Mouse (Mus musculus) brain, adult 2 months (tissue): ENCODE data around the gene Thumpd3.

Experiments
- DNase-seq: peaks from one replicate; pipeline ENCODE4 v3.0.0; 2011; ENCODE audit warnings: low read depth, low spot score

Thumpd3 gene

GRCm38 (mm10) chr6:113046041-113046975 lies at the start of gene Thumpd3:
Gene Thumpd3, plus strand, starts transcription at chr6:113046225.
- peak; percentile 99 for DNase-seq

GRCm38 (mm10) chr6:112999199-112999598 lies 46.8 kb upstream of the Thumpd3 start:
- peak; percentile 61 for DNase-seq

DNA sequence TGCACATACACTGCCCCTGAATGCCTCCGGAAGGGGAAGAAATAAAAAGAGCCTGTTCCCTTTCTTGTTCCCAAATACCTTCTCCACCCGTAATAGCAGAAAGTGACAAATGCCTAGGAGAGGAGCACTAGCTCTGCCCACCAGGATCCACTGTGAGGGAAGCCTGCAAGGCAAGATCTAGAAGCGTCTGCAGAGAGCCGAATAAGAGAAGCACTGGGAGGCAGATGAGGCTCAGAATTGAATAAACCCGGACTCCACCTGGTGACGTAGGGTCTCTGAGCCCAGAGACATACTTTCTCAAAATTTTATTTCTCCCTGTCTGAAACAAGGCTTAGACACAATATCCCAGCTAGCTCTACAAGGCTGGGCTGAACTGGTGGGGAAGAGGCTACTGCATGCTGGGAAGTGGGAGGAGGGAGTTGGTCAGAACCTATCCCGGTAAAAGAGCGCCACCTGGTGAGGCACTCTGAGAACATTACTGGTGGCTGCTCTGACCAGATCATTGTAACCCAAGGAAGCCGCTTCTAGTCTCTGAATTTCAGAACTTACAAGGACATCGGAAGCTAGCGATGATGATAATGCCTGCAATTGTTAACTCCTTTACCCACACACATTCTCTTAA lies 45.2 kb upstream of the Thumpd3 start:
- peak; percentile 97 for DNase-seq

- no peak for DNase-seq
Measured at GRCm38 (mm10) chr6:113001719-113002118, 44.3 kb upstream of the Thumpd3 start.

DNA sequence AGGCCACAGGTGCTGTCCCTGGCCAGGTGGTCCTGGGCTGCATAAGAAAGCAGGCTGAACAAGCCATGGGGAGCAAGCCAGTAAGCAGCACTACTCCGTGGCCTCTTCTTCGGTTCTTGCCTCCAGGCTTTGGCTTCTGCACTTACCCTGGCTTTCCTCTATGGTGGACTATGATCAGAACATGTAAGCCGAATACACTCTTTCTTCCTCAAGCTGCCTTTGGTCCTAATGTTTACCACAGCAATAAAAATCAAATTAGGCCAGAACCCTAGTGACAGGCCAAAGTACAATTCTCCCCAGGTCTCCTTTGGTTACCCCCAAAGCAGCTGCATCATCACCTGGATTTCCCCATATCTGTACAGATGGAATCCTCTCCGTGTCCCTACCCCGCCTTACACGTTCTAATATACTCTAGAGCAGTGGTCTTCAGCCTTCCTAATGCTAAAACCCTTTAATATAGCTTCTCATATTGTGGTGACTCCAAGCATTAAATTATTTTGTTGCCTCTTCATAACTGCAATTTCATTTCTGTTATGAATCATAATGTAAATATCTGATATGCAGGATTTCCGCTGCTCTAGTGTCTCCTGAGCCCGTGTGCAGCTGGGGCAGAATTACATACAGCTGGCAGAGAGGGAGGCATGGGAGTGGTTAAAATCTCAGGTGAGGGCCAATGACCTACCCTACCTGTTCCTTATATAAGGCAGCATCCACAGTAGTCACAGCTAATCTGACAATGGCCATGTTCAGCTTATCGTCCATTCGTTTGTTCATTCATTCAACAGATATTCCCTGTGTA lies 42.5 kb upstream of the Thumpd3 start:
- DNase-seq: no peak

- no peak for DNase-seq
Measured at GRCm38 (mm10) chr6:113006833-113007232, 39.2 kb upstream of the Thumpd3 start.

DNA sequence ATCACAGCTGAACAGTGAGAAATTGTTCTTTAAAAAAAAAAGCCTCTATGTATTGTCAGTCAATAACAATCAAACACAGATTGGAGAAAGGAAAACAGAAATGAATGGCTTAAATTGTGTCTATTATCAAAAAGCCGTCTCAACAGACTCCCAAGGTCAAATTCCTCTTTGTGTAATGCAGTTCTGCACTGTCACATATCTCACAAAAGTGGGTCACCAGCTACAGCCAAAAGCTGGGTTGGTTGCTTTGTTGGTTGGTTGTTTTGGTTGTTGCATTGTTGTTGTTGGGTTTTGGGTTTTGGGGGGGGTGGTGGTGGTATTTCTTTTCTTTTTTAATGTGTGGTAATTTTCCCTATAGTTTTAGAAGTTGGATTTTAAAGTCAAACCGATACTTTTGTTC lies 34.1 kb upstream of the Thumpd3 start:
- DNase-seq: peak; percentile 23

- peak; percentile 78 for DNase-seq
Measured at GRCm38 (mm10) chr6:113012495-113012941, 33.5 kb upstream of the Thumpd3 start.

GRCm38 (mm10) chr6:113013550-113013949 lies 32.5 kb upstream of the Thumpd3 start:
- no peak for DNase-seq

- DNase-seq: no peak
Measured at GRCm38 (mm10) chr6:113017500-113018047, 28.5 kb upstream of the Thumpd3 start.

DNA sequence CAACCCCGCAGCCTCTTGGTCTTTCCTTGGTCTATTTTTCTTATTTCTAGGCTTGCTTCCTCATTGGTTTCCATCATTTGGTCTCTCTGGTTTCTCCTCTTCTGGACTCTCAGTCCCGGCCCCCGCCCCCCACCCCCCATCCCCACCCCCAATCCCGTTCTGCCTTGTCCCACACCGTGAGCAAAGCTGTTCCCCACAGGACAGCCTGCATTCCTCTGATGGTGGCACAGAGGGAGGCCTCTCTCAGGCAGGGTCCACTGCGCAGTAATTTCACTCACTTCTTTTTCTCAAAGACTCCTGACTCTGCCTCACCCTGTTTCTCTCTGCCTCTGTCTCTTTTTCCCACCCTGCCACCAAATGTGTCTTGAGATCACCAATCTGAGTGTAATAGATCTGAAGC lies 27.9 kb upstream of the Thumpd3 start:
- DNase-seq: no peak

DNA sequence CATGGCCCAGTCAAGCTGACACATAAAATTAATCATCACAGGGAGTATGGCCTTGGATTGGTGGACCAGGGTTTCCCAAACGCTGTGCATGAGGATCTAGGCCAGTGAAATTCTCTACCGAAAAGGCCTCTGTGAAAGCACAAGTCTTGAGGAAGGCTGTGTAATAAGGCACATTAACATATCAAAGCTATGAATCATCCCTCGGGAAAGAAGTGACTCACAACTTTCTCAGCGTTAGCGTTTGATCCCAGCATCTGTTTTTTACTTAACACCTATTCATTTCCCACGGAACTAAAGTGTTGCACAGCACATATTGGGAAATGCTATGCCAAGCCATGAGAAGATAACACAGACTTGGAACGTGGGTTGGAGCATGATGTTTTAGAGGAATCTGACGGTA lies 21.2 kb upstream of the Thumpd3 start:
- DNase-seq: peak; percentile 94

- DNase-seq: no peak
Measured at GRCm38 (mm10) chr6:113025774-113026173, 20.3 kb upstream of the Thumpd3 start.

DNA sequence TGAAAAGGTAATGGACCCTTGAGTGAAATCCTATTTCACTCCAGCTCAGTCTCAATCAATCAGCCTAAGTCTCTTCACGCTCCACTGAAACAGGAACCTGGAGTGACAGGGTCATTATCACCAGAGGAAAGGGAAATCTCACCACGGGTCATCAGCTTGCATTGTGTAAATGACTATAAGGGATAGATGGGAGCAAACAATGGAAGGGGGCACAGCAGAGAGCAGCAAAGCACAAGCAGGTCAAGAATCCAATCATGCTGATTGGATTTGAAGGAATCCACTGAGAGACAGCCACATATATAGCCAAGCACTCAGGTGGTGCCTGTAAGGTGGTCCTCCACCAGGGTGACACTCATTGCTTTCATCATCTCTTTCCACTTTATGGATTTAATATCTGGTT lies 18.6 kb upstream of the Thumpd3 start:
- no peak for DNase-seq

DNA sequence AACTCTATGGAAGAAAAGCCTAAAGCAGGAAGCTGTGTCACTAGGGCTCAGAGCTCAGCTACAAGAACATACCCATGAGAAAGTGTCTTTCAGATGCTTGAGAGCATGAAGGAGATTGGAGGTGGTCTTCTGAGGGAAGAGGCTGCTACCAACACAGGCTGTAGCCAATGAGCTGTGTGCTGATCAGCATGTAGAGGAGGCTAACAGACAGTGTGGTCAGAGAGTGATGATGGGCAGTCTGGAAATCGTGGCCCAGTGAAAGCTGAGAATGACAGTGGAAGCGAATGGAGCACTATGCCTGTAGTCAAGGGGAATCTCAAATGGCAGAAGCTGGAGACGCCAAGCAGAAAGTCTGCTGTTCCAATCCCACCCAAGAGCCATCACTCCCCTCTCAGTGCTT lies 17.0 kb upstream of the Thumpd3 start:
- no peak for DNase-seq

DNA sequence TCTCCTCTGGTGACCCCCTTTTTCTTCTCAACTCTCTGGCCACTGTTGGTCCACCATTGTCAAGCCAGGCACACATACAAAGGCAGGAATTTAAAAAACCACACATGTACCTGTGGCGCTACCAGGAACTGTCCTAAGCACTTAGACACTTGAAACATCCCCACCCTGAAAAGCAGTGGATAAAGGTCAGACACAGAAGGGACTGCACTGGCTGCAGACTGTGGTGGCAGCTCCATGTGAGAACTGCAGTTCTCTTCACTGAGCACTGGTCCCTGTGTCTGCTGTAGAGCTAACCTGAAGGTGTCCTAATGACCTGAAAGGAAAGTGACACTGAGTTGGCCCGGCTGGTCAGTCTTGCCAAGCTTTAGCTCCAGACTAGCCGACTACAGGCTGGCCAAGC lies 15.5 kb upstream of the Thumpd3 start:
- no peak for DNase-seq

GRCm38 (mm10) chr6:113030970-113031660 lies 14.9 kb upstream of the Thumpd3 start:
- DNase-seq: peak; percentile 76

DNA sequence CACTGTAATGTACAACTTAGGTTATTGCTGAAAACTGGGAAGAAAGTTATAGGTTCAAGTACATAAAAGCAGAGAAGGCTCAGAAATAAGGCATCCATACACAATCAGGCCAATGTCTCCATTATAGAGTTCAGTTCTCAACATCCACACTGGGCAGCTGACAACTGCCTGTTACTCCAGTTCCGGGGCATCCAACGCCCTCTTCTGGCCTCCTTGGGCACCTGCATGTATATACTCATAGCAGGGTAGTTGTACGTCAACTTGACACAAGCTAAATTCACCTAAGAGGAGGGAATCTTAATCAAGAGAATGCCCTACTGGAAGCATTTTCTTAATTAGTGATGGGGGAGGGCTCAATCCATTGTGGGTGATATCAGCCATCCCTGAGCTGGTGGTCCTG lies 13.9 kb upstream of the Thumpd3 start:
- DNase-seq: no peak

- no peak for DNase-seq
Measured at GRCm38 (mm10) chr6:113033185-113033584, 12.8 kb upstream of the Thumpd3 start.

DNA sequence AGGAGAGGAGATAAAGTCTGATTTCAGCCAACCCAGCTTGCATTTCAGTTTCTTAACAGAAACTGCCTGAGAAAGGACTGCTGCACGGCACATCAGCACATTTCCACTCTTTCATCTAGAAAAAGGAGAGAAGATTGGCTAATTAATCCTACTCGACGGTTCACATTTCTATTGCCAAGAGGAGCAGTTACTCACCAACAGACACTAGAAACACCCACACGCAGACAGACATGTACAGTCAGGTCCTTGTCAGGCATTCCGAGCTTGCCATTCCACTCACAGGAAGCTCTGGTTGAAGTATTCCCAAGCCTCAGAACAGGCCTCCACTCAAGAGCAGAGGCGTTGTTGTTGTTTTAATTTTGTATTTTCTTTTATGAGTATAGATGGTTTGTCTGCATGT lies 11.6 kb upstream of the Thumpd3 start:
- DNase-seq: peak; percentile 50
